Mouse (Mus musculus) thymus, postnatal 4 days (tissue): ENCODE results near the gene Cttn.

Experiments
- DNase-seq: peaks from one replicate; pipeline ENCODE4 v3.0.0; 2021

The Cttn gene

GRCm38 (mm10) chr7:144447146-144447545 is 23.7 kb downstream of the Cttn start:
- DNase-seq = peak; percentile 51

- peak; percentile 55 for DNase-seq
Observed at GRCm38 (mm10) chr7:144444788-144445187, 26.0 kb downstream of the Cttn start.

GRCm38 (mm10) chr7:144441976-144442375 is 28.8 kb downstream of the Cttn start:
- no peak for DNase-seq

DNA sequence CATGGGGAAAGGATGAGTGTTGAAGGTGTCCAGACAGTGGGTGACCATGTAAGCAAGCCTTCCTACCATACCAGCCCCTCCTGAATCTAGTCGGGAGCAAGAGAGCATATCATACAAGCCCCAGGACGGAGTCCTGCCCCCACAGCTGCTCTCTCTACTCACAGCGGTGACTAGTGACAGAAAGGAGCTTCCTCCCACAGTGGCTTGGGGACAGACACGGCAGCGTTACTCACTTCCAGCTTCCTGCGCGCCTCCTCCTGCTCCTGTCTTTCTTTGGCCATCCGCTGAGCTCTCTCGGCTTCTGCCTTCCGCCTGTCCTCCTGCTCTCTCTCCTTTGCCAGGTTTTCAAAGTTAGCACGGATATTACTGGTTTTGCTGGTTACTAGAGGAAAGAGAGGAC is 29.3 kb downstream of the Cttn start:
- DNase-seq = no peak

DNA sequence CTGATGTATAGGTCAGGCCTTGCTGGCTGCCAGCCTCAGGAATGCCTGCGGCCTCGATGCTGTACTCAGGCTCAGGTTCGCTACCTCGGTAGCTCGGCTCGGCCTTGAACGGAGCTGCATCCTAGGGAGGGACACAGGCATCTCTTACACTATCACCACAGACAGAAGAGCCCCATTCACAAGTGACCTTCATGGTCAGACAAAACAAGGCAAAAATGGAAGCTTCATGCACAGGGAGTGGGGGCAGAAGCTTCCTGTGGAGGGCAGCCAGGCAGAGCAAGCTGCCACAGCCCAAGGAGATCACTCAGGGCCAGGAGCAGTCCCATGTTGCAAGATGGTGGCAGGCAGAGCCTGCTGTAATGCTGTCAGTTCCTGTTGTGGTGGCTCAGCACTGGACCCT is 32.0 kb downstream of the Cttn start:
- DNase-seq = no peak

DNA sequence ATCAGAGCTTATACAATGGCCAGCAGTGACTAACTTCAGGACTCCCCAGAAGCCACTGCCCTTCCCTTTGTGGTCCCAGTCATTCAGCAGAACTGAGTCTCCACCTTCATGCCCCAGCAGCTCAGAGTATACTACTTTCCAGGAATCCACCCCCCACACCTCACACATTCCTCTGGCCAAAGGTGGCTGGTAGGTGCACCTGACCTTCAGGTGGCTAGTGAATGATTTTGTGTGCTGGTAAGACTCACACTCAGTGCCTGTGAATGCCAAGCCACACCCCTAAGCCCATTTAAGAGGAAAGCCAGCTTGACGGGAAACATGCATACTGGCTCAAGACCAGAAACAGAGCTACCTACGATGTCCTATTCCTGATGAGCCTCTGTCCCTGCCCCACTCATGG is 37.9 kb downstream of the Cttn start:
- DNase-seq = no peak

- DNase-seq = peak; percentile 21
Observed at GRCm38 (mm10) chr7:144427460-144427859, 43.3 kb downstream of the Cttn start.

- DNase-seq = no peak
Observed at GRCm38 (mm10) chr7:144426594-144426993, 44.2 kb downstream of the Cttn start.

- DNase-seq = peak; percentile 76
Observed at GRCm38 (mm10) chr7:144425953-144426352, 44.9 kb downstream of the Cttn start.

DNA sequence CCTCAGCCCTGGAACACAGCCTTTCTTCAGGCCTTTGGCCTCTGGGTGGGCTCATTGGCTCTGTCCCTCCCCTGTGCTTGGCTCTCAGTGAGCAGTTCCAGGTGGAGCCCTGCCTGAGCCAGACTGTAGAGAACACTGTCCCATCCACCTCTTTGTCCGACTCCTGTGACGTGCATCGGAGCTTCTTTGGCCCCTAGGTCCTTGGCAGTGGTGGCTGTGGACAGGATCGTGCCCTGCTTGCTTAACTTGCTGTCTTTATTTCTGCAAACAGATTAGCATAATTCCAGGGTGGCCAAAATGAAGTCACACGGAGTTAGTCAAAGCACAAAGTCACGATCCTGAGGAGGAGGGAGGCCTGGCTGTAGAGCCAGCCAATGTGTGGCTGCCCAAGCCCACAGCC is 49.3 kb downstream of the Cttn start:
- DNase-seq = no peak

DNA sequence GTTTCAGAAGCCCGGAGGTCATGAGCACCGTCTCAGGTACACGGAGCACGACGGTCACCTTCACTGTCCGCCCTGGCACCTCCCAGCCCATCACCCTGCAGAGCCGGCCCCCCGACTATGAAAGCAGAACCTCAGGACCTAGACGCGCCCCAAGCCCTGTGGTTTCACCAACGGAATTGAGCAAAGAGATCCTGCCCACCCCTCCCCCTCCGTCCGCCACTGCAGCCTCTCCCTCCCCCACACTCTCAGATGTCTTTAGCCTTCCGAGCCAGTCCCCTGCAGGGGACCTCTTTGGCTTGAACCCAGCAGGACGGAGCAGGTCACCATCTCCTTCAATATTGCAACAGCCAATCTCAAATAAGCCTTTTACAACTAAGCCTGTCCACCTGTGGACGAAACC is 50.3 kb downstream of the Cttn start:
- no peak for DNase-seq

DNA sequence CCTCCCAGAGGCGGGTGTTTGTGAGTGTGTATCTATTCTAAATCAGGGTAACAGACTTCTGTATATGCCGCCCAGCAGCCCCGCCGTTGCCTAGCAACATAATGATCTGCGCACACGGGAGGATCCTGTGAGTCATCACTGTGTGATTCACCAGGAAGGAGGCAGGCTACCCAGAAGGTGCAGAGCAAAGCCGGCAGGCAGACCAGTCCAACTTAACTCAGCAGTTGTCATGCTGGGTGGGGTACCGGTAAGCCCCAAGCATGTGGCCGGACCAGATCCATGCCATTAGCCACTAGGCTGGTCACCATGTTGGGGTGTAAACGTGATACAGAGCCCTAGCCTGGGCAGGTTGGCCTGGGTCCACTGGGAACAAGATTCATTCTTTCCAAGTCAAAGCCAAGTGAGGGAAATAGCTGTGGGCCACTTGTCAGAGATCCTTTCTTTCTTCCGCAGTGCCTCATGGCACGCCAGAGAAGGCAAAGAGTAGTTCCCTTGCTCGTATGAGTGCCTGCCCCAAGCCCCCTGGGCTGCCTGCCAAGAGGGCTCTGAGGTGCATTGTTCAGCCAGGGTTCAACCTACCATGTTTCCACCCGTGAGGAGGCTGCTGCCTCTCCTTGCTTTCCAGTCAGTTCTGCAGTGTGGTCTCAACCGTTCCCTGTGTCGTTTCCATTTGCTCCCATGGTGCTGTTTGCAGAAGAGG is 53.0 kb downstream of the Cttn start:
- no peak for DNase-seq

GRCm38 (mm10) chr7:144417234-144417633 is 53.6 kb downstream of the Cttn start:
- DNase-seq = no peak

DNA sequence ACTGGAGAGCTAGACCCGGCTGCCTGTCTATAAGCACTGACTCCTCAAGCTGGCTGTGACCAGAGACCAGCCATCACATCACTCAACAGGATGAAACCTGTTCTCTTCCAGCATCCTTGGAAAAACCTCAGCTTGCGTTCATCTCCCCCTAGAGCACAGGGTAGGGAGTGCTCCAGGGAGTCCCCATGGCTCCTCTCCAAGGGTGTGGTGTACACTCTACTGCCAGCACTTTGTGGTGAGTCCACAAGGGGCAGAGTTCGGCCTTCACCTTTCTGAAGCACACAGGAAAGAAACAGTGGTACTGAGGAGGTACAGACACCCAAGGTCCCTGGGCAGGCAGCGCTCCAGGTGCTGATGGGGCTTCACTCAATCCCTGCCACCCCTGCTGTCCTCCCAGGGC is 55.0 kb downstream of the Cttn start:
- peak; percentile 19 for DNase-seq

DNA sequence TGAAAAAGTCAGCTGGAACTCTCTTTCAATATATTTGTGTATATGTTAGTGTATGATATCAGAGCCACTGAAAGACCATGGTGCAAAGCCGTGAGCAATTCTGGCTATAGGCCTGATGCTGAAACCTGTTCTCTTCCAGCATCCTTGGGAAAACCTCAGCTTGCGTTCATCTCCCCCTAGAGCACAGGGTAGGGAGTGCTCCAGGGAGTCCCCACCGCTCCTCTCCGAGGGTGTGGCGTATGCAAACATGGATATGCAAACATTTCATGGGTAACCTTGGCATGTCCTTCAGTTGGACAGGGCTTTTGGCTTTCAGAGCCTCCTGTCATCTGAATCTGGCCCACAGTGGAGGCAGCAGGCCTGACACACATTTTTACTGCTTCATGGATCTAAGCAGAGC is 56.2 kb downstream of the Cttn start:
- no peak for DNase-seq

GRCm38 (mm10) chr7:144411967-144412906 is 58.6 kb downstream of the Cttn start:
- no peak for DNase-seq

DNA sequence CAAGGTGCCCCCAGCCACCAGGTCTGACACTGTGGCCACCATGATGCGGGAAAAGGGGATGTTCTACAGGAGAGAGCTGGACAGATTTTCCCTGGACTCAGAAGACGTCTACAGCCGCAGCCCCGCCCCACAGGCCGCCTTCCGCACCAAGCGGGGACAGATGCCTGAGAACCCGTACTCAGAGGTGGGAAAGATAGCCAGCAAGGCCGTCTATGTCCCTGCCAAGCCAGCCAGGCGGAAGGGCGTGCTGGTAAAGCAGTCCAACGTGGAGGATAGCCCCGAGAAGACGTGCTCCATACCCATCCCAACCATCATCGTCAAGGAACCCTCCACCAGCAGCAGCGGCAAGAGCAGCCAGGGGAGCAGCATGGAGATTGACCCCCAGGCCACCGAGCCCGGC is 61.1 kb downstream of the Cttn start:
- no peak for DNase-seq

DNA sequence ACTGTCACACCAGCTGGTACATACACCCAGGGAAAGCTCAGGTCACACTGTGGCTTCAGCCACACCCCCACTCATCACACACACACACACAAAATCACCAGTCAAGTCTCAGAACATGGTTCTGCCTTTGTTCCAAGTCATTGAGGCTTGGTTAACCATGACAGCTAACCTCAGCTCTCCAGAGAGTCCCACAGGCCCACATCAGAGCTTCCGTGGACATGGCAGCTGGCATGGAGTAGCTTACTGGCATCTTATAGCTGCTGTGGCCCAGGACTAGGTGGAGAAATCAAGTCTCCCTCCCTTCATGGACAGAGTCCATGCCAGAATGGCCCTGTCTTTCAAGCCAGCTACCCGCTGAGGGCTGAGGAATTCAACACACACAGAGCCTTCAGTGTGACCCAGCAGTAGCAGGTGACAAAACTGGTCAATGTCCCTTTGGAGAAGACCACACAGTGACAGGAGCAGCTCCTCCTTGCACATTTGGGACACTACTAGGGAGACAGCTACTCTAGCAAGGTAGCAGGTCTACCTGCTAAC is 62.3 kb downstream of the Cttn start:
- no peak for DNase-seq

DNA sequence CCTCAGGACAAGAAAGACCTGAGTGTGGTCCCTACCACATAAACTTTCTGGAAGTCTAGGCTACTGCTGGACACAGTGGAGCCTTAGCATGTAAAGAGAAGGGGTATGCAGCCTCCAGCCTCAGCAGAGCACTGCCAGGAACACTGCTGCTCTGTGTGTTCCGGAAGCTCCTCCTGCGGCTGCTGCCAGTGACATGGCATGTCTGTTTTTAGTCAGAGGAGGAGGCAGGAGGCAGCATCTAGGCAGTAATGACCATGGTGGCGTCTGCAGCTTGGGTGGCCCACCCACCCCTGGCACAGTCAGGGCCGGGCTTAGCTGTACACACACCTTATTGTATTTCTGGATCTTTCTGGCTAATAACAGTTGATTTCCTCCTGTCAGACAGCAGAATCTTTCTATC is 63.1 kb downstream of the Cttn start:
- DNase-seq = no peak

GRCm38 (mm10) chr7:144402492-144402891 is 68.3 kb downstream of the Cttn start:
- no peak for DNase-seq

DNA sequence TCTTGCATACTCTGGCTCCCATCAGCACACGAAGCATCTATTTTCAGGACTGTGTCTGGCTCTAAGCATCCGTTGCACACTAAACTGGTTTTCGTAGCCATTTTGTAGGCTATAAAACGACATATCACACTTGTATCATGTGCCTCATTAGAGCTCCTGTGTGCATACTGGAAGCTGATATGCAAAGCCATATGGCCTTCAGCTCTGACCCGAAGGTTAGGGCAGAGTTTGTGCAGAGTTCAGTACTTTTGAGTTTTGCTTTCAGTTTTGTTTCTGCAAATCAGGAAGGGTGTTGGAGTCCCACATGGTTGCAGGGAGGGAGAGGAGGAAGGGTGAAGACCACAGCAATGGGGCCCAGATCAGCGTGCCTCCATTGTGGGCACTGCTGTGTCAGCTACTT is 79.1 kb downstream of the Cttn start:
- no peak for DNase-seq

DNA sequence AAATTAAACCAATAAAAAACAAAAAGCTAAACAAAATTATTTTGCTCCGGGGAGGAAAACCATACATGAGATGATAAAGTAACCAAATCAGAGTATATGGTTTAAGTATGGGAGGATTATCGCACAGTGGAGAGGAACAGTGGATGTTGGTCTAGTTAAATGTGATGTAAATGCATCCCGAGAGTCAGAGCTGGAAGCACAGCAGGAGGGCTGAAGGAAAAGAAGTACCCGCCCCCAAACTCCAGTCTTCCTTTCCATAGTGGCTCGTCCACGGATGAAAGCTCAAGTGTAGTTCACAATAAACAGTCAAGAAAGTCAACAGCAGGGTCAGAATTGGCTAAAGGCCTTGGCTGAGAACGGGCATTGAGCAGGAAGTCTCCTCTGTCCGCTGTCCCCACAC is 80.1 kb downstream of the Cttn start:
- DNase-seq = no peak

GRCm38 (mm10) chr7:144389704-144390103 is 81.1 kb downstream of the Cttn start:
- DNase-seq = no peak

DNA sequence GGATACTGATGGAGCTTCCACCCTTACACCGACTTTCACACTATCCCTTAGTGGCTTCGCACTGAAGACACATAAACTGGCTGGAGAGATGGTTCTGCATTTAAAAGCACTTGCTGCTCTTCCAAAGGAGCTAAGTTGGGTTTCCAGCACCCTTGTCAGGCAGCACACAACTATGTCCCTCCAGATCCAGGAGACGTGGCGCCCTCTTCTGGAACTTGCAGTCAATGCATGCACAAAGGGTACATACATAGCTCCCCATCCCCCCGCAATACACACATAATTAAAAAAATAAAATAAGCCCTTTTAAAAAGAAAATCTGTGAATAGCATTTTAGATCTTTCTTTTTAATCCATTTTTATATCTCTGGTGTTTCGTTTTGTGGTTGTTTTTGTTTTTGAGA is 83.3 kb downstream of the Cttn start:
- peak; percentile 25 for DNase-seq
